Mouse (Mus musculus): ENCODE data around the gene Dedd2. TPM values are rescaled to one million over a fixed set of nuclear protein-coding genes. Genes with fewer than 3 reads are reported as not detected.

The Dedd2 gene
- polyA plus RNA-seq, 1 experiment from 2014 or later = 5.2 TPM

DNA sequence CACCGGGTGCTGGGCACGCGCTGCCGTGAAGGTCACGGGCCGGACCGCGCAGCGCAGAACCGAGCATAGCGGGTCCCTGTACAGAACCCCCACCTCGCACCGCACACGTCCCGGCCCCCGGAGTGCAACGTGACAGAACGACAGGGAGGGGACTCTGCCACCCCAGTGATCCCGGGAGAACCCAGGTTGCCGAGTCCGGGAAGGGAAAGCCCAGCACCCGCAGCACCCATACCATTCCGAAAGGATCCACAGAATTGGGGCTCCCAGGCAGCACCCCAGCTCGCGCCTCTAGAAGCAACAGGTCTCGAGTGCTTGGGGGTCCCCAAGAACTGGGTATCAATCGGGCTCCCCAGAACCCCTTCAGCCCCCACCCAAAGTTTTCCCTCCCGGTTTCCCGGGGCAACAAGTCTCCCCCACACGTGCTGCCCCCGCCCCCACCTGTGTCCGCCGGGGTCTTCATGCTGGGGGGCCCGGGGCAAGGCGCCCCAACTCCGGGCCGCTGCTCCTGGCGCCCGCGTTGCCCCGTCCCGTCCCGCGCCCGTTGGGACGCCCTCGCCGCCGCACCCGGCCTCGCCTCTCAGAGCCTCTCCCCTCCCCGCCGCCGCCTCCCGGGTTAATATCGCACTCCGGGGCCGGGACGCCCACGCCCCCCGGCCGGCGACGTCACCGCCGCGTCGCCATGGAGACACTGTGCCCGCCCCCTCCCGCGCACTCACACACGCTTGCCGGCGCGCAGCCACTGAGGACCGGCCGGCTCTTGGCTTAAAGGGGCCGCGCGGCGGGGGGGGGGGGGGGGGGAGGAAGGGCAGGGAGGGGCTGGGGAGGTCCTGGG, 29.9 kb upstream of the Dedd2 start, which contains the start of gene Erf:
Gene Erf, minus strand, starts transcription at position 621 of the 832 bp plus-strand sequence.
- 2% methylated on average over 71 of the region's 81 CpGs for WGBS

DNA sequence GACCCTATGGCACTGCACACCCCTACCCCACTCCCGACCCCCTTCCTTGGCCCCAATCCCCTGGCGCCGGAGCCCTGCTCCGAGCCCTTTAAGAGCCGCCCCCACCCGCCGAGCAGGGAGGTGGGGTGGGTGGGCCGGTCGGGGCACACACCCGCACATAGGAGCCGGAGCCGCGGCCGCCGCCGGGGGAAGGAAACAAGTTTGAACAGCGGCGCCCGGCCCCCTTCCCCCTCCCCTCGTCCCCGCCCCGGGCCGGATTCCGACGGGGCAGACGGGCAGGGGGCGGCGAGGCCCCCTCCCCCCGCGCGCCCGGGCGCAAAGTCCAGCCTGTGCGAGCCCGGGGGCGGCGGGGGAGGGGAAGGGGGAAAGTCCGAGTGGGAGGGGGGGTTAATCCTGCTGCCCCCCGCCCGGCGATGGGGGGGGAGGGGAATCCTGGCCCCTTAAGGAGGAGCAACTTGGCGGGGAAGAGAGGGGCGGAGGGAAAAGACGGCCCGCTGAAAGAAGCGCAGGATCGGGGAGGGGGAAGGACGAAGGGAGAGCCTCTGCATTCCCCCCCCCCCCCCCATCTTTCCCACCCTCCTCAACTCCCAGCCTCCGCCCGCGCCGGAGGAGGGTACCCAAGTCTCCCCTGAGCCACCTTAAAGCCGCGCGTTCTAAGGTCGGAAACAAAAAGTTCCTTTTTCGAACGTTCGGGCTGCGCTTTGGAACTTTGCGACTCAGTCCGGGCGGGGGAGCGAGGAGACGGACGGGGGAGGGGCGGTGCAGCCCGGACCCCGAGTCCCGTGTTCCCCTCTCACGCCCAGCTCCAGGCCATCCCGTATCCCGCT, 29.1 kb upstream of the Dedd2 start:
- H3K9me3 ChIP-seq (ENCODE audit: low read depth, low read length) = no peaks in the 10 kb centered on the region
- peaks cover 16% of the 10 kb centered on the region for H3K36me3 ChIP-seq (ENCODE audit: insufficient read depth)
- H3K27me3 ChIP-seq (ENCODE audit: insufficient read depth, low read length) = no peaks in the 10 kb centered on the region
- H3K4me2 ChIP-seq = peak overlapping the region; percentile 99
- peak overlapping the region; percentile 98 for H3K4me3 ChIP-seq (ENCODE audit: low read depth, low read length)
- H3K4me1 ChIP-seq (ENCODE audit: insufficient read depth) = peaks cover 20% of the 10 kb centered on the region
- 0% methylated on average over 50 of the region's 73 CpGs for WGBS
- no peak for TF ChIP-seq CTCF (IDR thresholded peaks at IDR 0.05; ENCODE audit: low read depth)
- H3K27ac ChIP-seq (ENCODE audit: low read depth) = peak overlapping the region; percentile 99
- ATAC-seq (ENCODE audit: insufficient read depth) (peak; percentile 55), DNase-seq (peak; percentile 91)
- peak overlapping the region; percentile 95 for H3K9ac ChIP-seq

More for the DNA sequence above, 29.9 kb upstream of the Dedd2 start, which contains the start of gene Erf:
- peak within 1 kb of the TSS; percentile 99 for H3K27ac ChIP-seq (ENCODE audit: low read depth)
- peaks cover 20% of the 10 kb centered on the region for H3K4me1 ChIP-seq (ENCODE audit: insufficient read depth)
- ATAC-seq (ENCODE audit: insufficient read depth) = peak; percentile 77
- DNase-seq = peak; percentile 96
- peak within 1 kb of the TSS; percentile 99 for H3K4me2 ChIP-seq
- no peak for TF ChIP-seq CTCF (IDR thresholded peaks at IDR 0.05; ENCODE audit: low read depth)
- H3K9ac ChIP-seq = peak within 1 kb of the TSS; percentile 95
- peak within 1 kb of the TSS; percentile 98 for H3K4me3 ChIP-seq (ENCODE audit: low read depth, low read length)
- no peaks in the 10 kb centered on the region for H3K9me3 ChIP-seq (ENCODE audit: low read depth, low read length)
- no peaks in the 10 kb centered on the region for H3K27me3 ChIP-seq (ENCODE audit: insufficient read depth, low read length)
- H3K36me3 ChIP-seq (ENCODE audit: insufficient read depth) = peaks cover 8% of the 10 kb centered on the region

DNA sequence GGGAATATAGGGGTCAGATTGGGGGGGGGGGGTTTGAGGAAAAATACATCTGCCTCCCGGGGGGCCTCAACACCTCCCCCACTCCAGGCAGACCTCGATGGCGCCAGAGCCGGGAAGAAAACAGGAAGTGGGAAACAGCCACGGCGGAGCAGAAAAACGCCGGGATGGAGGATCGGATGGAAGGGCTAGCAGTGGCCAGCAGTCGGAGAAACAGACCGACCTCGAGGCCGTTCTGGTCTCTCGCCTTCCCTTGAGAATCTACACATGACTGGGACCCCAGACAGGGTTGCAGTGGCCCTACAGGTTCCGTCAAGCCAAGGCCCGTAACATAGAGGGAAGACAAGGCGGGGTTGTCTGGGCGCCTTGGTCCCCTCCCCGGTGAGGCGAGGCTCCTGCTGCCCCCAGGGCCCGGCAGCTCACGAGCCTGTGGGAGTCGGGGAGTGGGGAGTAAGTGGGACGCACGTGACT, 28.5 kb upstream of the Dedd2 start:
- Histone ChIP-seq H3K4me2 (peak overlapping the region; percentile 99), H3K4me3 (ENCODE audit: low read depth, low read length) (peak overlapping the region; percentile 98), H3K9me3 (ENCODE audit: low read depth, low read length) (no peaks in the 10 kb centered on the region), H3K9ac (peak overlapping the region; percentile 95), H3K27me3 (ENCODE audit: insufficient read depth, low read length) (no peaks in the 10 kb centered on the region), H3K36me3 (ENCODE audit: insufficient read depth) (peaks cover 22% of the 10 kb centered on the region), H3K4me1 (ENCODE audit: insufficient read depth) (peaks cover 20% of the 10 kb centered on the region), H3K27ac (ENCODE audit: low read depth) (peak overlapping the region; percentile 99)
- no peak for TF ChIP-seq CTCF (IDR thresholded peaks at IDR 0.05; ENCODE audit: low read depth)
- under 1% methylated on average over 25 of the region's 25 CpGs for WGBS
- ATAC-seq (ENCODE audit: insufficient read depth) = no peak
- DNase-seq = peak; percentile 68

DNA sequence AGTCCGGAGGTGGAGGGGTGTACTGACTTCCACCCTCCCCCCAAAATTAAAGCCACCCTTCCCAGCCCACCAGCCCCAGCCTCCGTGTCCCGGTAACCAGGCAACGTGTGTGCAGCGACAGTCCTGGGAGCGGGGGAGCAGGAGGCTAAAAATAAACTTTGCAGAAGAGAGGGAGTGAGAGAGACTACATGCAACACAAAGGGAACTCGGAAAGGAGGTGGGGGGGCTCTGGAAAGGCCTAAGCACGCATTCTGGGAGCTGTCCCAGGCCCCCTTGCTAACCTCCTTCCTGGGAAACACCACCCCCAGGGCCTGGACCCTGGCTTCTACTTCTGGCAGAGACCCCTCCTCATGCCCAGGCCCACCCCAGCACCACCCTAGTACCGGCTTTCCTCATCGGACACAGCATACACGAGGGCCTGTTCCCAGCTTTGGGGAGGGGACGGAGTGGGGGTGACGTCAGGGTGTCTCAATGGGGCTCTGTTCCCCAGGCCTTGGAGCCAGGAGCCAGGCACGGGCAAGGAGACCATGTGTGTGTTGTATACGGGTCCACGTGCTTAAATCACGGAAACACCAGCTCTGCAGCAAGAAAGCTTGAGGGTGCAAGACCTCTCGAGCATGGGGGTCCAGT, 27.7 kb upstream of the Dedd2 start:
- H3K36me3 ChIP-seq (ENCODE audit: insufficient read depth) = peaks cover 30% of the 10 kb centered on the region
- WGBS = under 1% methylated on average over 18 of the region's 18 CpGs
- peak; percentile 4; the same call in 1 of the 2 replicates for ATAC-seq (ENCODE audit: insufficient read depth)
- peak overlapping the region; percentile 99 for H3K4me2 ChIP-seq
- TF ChIP-seq CTCF (IDR thresholded peaks at IDR 0.05; ENCODE audit: low read depth) = no peak
- H3K9ac ChIP-seq = peak overlapping the region; percentile 95
- peak overlapping the region; percentile 98 for H3K4me3 ChIP-seq (ENCODE audit: low read depth, low read length)
- peak; percentile 65 for DNase-seq
- peaks cover 20% of the 10 kb centered on the region for H3K4me1 ChIP-seq (ENCODE audit: insufficient read depth)
- H3K27ac ChIP-seq (ENCODE audit: low read depth) = peak overlapping the region; percentile 99
- H3K27me3 ChIP-seq (ENCODE audit: insufficient read depth, low read length) = no peaks in the 10 kb centered on the region
- no peaks in the 10 kb centered on the region for H3K9me3 ChIP-seq (ENCODE audit: low read depth, low read length)

DNA sequence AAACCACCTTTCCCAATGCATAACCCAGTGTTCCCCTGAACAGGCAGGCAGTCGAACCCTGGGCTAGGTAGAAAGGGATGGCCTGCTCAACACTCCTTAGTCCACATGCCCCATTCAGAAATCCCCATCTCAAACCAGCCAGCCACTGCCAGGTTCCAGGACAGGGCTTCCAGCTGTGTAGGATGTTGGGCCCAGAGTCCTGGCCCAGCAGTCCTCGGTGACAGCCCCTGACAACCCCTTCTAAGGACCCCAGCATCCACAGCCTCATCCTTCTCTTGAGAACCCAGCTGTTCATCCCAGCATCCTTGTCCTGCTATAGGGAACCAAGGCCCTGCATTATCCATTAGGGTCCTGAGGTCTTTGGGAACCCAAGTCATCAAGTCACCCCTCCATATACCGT, 27.1 kb upstream of the Dedd2 start:
- no peak for TF ChIP-seq CTCF (IDR thresholded peaks at IDR 0.05; ENCODE audit: low read depth)

DNA sequence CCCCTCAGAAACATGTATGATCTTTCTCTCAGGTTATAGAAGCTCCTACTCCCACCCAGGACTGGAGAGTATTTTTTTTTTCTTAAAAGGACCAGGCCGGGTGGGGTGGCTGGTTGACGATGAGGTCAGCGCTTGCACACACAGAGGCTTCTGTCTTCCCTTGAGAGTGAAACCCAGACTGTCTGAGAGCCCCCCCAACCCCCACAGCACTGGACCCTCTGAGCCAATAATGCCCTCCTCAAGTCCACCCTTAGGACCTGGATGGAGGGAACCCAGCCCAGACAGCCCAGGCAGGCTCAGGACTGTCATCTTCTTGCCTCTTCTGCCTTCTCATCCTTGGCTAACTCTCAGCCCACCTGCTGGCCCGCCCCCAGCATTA, 26.3 kb upstream of the Dedd2 start:
- no peak for TF ChIP-seq CTCF (IDR thresholded peaks at IDR 0.05; ENCODE audit: low read depth)
- no peak for ATAC-seq (ENCODE audit: insufficient read depth)
- H3K4me1 ChIP-seq (ENCODE audit: insufficient read depth) = peaks cover 20% of the 10 kb centered on the region

More for the DNA sequence above, 27.1 kb upstream of the Dedd2 start:
- DNase-seq (no peak), ATAC-seq (ENCODE audit: insufficient read depth) (no peak)
- Histone ChIP-seq H3K4me2 (peak overlapping the region; percentile 99), H3K9ac (peak overlapping the region; percentile 95), H3K27ac (ENCODE audit: low read depth) (peak overlapping the region; percentile 99), H3K4me1 (ENCODE audit: insufficient read depth) (peaks cover 20% of the 10 kb centered on the region), H3K36me3 (ENCODE audit: insufficient read depth) (peaks cover 36% of the 10 kb centered on the region), H3K9me3 (ENCODE audit: low read depth, low read length) (no peaks in the 10 kb centered on the region), H3K4me3 (ENCODE audit: low read depth, low read length) (peak overlapping the region; percentile 98), H3K27me3 (ENCODE audit: insufficient read depth, low read length) (no peaks in the 10 kb centered on the region)
- WGBS = 9% methylated on average over 3 of the region's 3 CpGs

More for the DNA sequence above, 26.3 kb upstream of the Dedd2 start:
- Histone ChIP-seq H3K36me3 (ENCODE audit: insufficient read depth) (peaks cover 40% of the 10 kb centered on the region), H3K4me2 (peak overlapping the region; percentile 99), H3K9ac (peak overlapping the region; percentile 95), H3K27ac (ENCODE audit: low read depth) (peak overlapping the region; percentile 99), H3K4me3 (ENCODE audit: low read depth, low read length) (peak overlapping the region; percentile 98), H3K9me3 (ENCODE audit: low read depth, low read length) (no peaks in the 10 kb centered on the region), H3K27me3 (ENCODE audit: insufficient read depth, low read length) (no peaks in the 10 kb centered on the region)
- WGBS = 35% methylated on average over 4 of the region's 4 CpGs
- DNase-seq = peak; percentile 29
